15 mouse cellular contexts compared by ENCODE assay signal in genomic region chr5:125127426-125127825, GRCm38 (mm10). TPM values are rescaled to one million over a fixed set of nuclear protein-coding genes. Genes with fewer than 3 reads are reported as not detected.
DNase-seq lines count a peak whose midpoint lies in the region; ATAC-seq and TF ChIP-seq lines count a peak whose summit lies in the region.
"Had no signal": no experiment of that assay in that cellular context is flagged by ENCODE, and none has a peak within 500 bp of the region (broad histone marks: within the 10 kb centered on the region; RNA-seq: fewer than 3 reads in every experiment).

No protein-coding gene starts in this region.

- H3K79me2 ChIP-seq in heart, adult 2 months (replicated peaks; ENCODE audit: control insufficient read depth, insufficient read depth, low read length), result peaks cover 12% of the 10 kb centered on the region

- H3K36me3 ChIP-seq in heart, adult 2 months (ENCODE audit: control insufficient read depth, insufficient read depth, low read length), result no peaks in the 10 kb centered on the region
- H3K36me3 ChIP-seq in heart, embryonic 11.5 days (ENCODE audit: control insufficient read depth, insufficient read depth, low read length), result no peaks in the 10 kb centered on the region
- H3K36me3 ChIP-seq in neural tube, embryonic 11.5 days (ENCODE audit: control insufficient read depth, insufficient read depth, low read length), result no peaks in the 10 kb centered on the region
- peaks cover 2% of the 10 kb centered on the region; the same call in 1 of the 2 replicates for H3K36me3 ChIP-seq in neural tube, embryonic 15.5 days
- H3K36me3 ChIP-seq: lung, embryonic 15.5 days had no signal

- peak overlapping the region; percentile 24; the same call in 1 of the 2 replicates for H3K27ac ChIP-seq in heart, adult 2 months
- H3K27ac ChIP-seq in heart, embryonic 11.5 days (ENCODE audit: low read depth, low read length), result no peak overlapping the region
- H3K27ac ChIP-seq in neural tube, embryonic 11.5 days (ENCODE audit: low read depth, low read length), result no peak overlapping the region
- no peak overlapping the region for H3K27ac ChIP-seq in neural tube, embryonic 15.5 days (replicated peaks)
- H3K27ac ChIP-seq: embryonic facial prominence, embryonic 13.5 days; kidney, embryonic 15.5 days; lung, embryonic 15.5 days; midbrain, embryonic 13.5 days had no signal

- 46% methylated on average over 4 of the region's 4 CpGs for WGBS in heart, adult 2 months
- 82% methylated on average over 4 of the region's 4 CpGs for WGBS in heart, embryonic 11.5 days (ENCODE audit: insufficient replicate concordance)
- 95% methylated on average over 4 of the region's 4 CpGs for WGBS in neural tube, embryonic 11.5 days
- WGBS in neural tube, embryonic 15.5 days, result 83% methylated on average over 4 of the region's 4 CpGs

- intact Hi-C loops in heart, adult 2 months (cut with DNase I), result no loop called here

- no peak overlapping the region for H3K9ac ChIP-seq in heart, adult 2 months (ENCODE audit: low read depth, low read length)
- no peak overlapping the region for H3K9ac ChIP-seq in heart, embryonic 11.5 days (ENCODE audit: low read depth, low read length)
- H3K9ac ChIP-seq in neural tube, embryonic 11.5 days (ENCODE audit: low read length), result no peak overlapping the region
- no peak overlapping the region for H3K9ac ChIP-seq in neural tube, embryonic 15.5 days (replicated peaks)
- H3K9ac ChIP-seq: embryonic facial prominence, embryonic 13.5 days; kidney, embryonic 15.5 days; lung, embryonic 15.5 days; midbrain, embryonic 13.5 days had no signal

- ATAC-seq in heart, embryonic 11.5 days (replicated peaks; ENCODE audit: insufficient number of reproducible peaks, low FRiP score, low TSS enrichment), result no peak
- ATAC-seq in neural tube, embryonic 11.5 days (ENCODE audit: insufficient read depth, low FRiP score, low TSS enrichment), result no peak
- no peak for ATAC-seq in neural tube, embryonic 15.5 days (ENCODE audit: low FRiP score)
- ATAC-seq: midbrain, embryonic 13.5 days had no signal

- DNase-seq in cerebellum, adult 9-11 months, result peak; percentile 48
- DNase-seq in cerebellum, adult 11-12 months, result no peak
- DNase-seq in heart, adult 2 months, result peak in 1 of 2 experiments; percentile 50
- DNase-seq in neural tube, embryonic 11.5 days (ENCODE audit: low spot score), result peak; percentile 9
- no peak for DNase-seq in urinary bladder, postnatal 4 days (ENCODE audit: low spot score in 2 of 2)
- DNase-seq: cerebellum, adult 2 months; layer of hippocampus, postnatal 36 days; thymus, adult 18-20 months had no signal

- TF ChIP-seq CTCF in heart, adult 2 months (IDR thresholded peaks at IDR 0.05), result no peak

- H3K9me3 ChIP-seq in heart, embryonic 11.5 days (replicated peaks; ENCODE audit: control insufficient read depth, low read length), result no peaks in the 10 kb centered on the region
- H3K9me3 ChIP-seq in neural tube, embryonic 11.5 days (ENCODE audit: control insufficient read depth, low read length), result no peaks in the 10 kb centered on the region
- no peaks in the 10 kb centered on the region for H3K9me3 ChIP-seq in neural tube, embryonic 15.5 days (replicated peaks)
- H3K9me3 ChIP-seq: embryonic facial prominence, embryonic 13.5 days; kidney, embryonic 15.5 days; lung, embryonic 15.5 days; midbrain, embryonic 13.5 days had no signal

- TF ChIP-seq EP300 in heart, adult 2 months (IDR thresholded peaks at IDR 0.05; ENCODE audit: insufficient read depth, low read depth, low read length), result 0 out of 2 replicates have a peak, but pooled peaks have one; percentile 30

- H3K4me2 ChIP-seq in heart, embryonic 11.5 days, result no peak overlapping the region
- no peak overlapping the region for H3K4me2 ChIP-seq in neural tube, embryonic 11.5 days (ENCODE audit: low read depth)
- H3K4me2 ChIP-seq in neural tube, embryonic 15.5 days, result no peak overlapping the region
- H3K4me2 ChIP-seq: embryonic facial prominence, embryonic 13.5 days; kidney, embryonic 15.5 days; liver, embryonic 11.5 days; lung, embryonic 15.5 days; midbrain, embryonic 13.5 days had no signal

- H3K4me1 ChIP-seq in heart, adult 2 months (ENCODE audit: control insufficient read depth, insufficient read depth, low read length), result peaks cover 37% of the 10 kb centered on the region
- H3K4me1 ChIP-seq in heart, embryonic 11.5 days (ENCODE audit: control insufficient read depth, insufficient read depth, low read length), result peaks cover 76% of the 10 kb centered on the region
- peaks cover 55% of the 10 kb centered on the region for H3K4me1 ChIP-seq in neural tube, embryonic 11.5 days (ENCODE audit: control insufficient read depth, insufficient read depth, low read length)
- H3K4me1 ChIP-seq in neural tube, embryonic 15.5 days, result peaks cover 86% of the 10 kb centered on the region

- no peak overlapping the region for H3K4me3 ChIP-seq in heart, adult 2 months
- H3K4me3 ChIP-seq in heart, embryonic 11.5 days (ENCODE audit: low read depth, low read length), result no peak overlapping the region
- H3K4me3 ChIP-seq in neural tube, embryonic 11.5 days (ENCODE audit: low read depth, low read length), result no peak overlapping the region
- H3K4me3 ChIP-seq in neural tube, embryonic 15.5 days (replicated peaks), result no peak overlapping the region
- H3K4me3 ChIP-seq: embryonic facial prominence, embryonic 13.5 days; kidney, embryonic 15.5 days; lung, embryonic 15.5 days; midbrain, embryonic 13.5 days had no signal

- no peaks in the 10 kb centered on the region for H3K27me3 ChIP-seq in heart, adult 2 months (ENCODE audit: control insufficient read depth, insufficient read depth, low read length)
- H3K27me3 ChIP-seq in heart, embryonic 11.5 days (ENCODE audit: control insufficient read depth, insufficient read depth, low read length), result no peaks in the 10 kb centered on the region
- no peaks in the 10 kb centered on the region for H3K27me3 ChIP-seq in neural tube, embryonic 11.5 days (ENCODE audit: control insufficient read depth, insufficient read depth, low read length)
- no peaks in the 10 kb centered on the region for H3K27me3 ChIP-seq in neural tube, embryonic 15.5 days (replicated peaks)
- H3K27me3 ChIP-seq: embryonic facial prominence, embryonic 13.5 days; kidney, embryonic 15.5 days; lung, embryonic 15.5 days; midbrain, embryonic 13.5 days had no signal

- no peak for TF ChIP-seq POLR2A in heart, adult 2 months (IDR thresholded peaks at IDR 0.05; ENCODE audit: insufficient read depth, low read depth, low read length)

RNA-seq across cellular contexts. Expression of gene Ncor2, which starts 51.6 kb away (rescaled TPM):
- 10 to 100 TPM; 73.5 to 77.5 TPM for total RNA-seq in heart, adult 2 months (2021)
- polyA plus RNA-seq in heart, adult 2 months (2012; rRNA removed), result 27.9 and 39.1 TPM in 2 replicates
- 14.3 and 18.8 TPM in 2 replicates for polyA plus RNA-seq in heart, embryonic 11.5 days (2014; fragmentation: Nextera tagmentation; extraction: Ambion mirVana)
- 23.6 and 24.3 TPM in 2 replicates for polyA plus RNA-seq in neural tube, embryonic 11.5 days (2014; fragmentation: Nextera tagmentation; extraction: Ambion mirVana)
- polyA plus RNA-seq in neural tube, embryonic 15.5 days (2015; fragmentation: Nextera tagmentation; extraction: Ambion mirVana), result 24.2 and 28.5 TPM in 2 replicates

Comparison
In these comparisons a context has a peak if more than half of its experiments do, and no peak if none do; other contexts are left out.
1. DNase-seq: peak in cerebellum, adult 9-11 months (single experiment) and neural tube, embryonic 11.5 days (single experiment); none in cerebellum, adult 11-12 months (single experiment) and urinary bladder, postnatal 4 days (0 of 2).